In the genomic region with DNA sequence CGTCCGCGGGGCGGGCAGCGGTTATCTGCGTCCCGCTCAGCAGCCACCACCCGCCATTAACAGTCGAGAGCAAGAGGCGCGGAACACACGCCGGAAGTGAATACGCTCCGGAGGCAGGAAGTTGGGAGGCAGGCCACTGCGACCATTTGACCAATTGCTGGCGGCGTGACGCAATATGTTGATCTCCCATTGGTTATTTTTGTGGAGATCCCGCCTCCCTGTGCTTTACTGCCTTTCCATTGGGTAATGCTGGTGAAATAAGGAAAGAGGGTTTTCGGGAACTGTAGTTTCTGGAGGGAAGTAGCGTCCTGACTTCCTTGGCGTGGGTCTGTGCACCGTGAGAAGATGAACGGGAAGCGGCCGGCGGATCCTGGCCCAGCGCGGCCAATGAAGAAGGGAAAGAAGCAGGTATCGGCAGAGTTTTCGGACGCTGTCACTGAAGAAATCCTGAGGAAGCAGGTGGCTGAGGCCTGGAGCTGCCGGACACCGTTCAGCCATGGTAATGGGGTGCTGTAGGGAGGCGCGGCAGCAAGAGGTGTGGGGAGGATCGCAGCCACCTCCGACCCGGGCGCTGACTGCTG, we compare ENCODE assay signal across 8 mouse cellular contexts. TPM values are rescaled to one million over a fixed set of nuclear protein-coding genes. Genes with fewer than 3 reads are reported as not detected.
DNase-seq lines count a peak whose midpoint lies in the region; ATAC-seq and TF ChIP-seq lines count a peak whose summit lies in the region.

A gene (minus strand): TSS at position 88 of the 581 bp plus-strand sequence.
A gene (plus strand): TSS at position 255 of the 581 bp plus-strand sequence.

- no peak for TF ChIP-seq CTCF in lung, adult 2 months (IDR thresholded peaks at IDR 0.05; ENCODE audit: insufficient read depth, low read length)

- in situ Hi-C loops in ES-E14 (cut with MboI; ENCODE audit: low sequenced_read_pairs in 2 of 2, unreplicated experiment in 2 of 2) = no loop called here

- peaks cover 11 to 12% of the 10 kb centered on the region in 2 experiments for H3K4me1 ChIP-seq in ES-E14 (ENCODE audit: control insufficient read depth in 2 of 2, insufficient read depth in 2 of 2, low read length in 2 of 2, poor library complexity in 1 of 2)
- H3K4me1 ChIP-seq in forebrain, embryonic 15.5 days = peaks cover 41% of the 10 kb centered on the region
- peaks cover 12% of the 10 kb centered on the region for H3K4me1 ChIP-seq in lung, adult 2 months (ENCODE audit: control insufficient read depth, insufficient read depth, low read length)

- peak within 1 kb of the TSS; percentile 73 for H3K4me2 ChIP-seq in forebrain, embryonic 15.5 days (replicated peaks)

- H3K4me3 ChIP-seq in ES-E14 (ENCODE audit: insufficient read depth in 1 of 2, low read depth in 1 of 2, low read length in 2 of 2, poor library complexity in 1 of 2, severe bottlenecking in 1 of 2) = peak within 1 kb of the TSS; percentile 92 to 96
- peak within 1 kb of the TSS; percentile 78 for H3K4me3 ChIP-seq in forebrain, embryonic 15.5 days
- H3K4me3 ChIP-seq in lung, adult 2 months (replicated peaks; ENCODE audit: extremely low read depth, low read depth, low read length) = peak within 1 kb of the TSS; percentile 87

- H3K9me3 ChIP-seq in ES-E14 (ENCODE audit: control insufficient read depth, insufficient read depth, low read depth, low read length) = no peaks in the 10 kb centered on the region
- no peaks in the 10 kb centered on the region for H3K9me3 ChIP-seq in forebrain, embryonic 15.5 days

- H3K27me3 ChIP-seq in forebrain, embryonic 15.5 days = no peaks in the 10 kb centered on the region

- intact Hi-C loops in heart, postnatal 25 days (cut with DNase I) = loop anchor here (10.0 kb wide), 1 partner anchor 372 kb away; no protein-coding TSS in a partner anchor

- peak; percentile 99 for DNase-seq in ES-E14 (ENCODE audit: low read depth, low spot score)
- peak; percentile 95 for DNase-seq in cerebellum, adult 11-12 months
- peak; percentile 92 for DNase-seq in heart, postnatal 25 days (ENCODE audit: low spot score)
- DNase-seq in layer of hippocampus, adult 18-20 months (ENCODE audit: low spot score in 2 of 2) = peak; percentile 95 to 99
- peak; percentile 89 for DNase-seq in lung, adult 2 months
- DNase-seq in thymus, adult 18-20 months = peak; percentile 87 to 93

- WGBS in forebrain, embryonic 15.5 days = under 1% methylated on average over 41 of the region's 41 CpGs
- WGBS in lung, adult 2 months = under 1% methylated on average over 41 of the region's 41 CpGs

- peak; percentile 99 for ATAC-seq in forebrain, embryonic 15.5 days (replicated peaks)
- ATAC-seq in neutrophil, adult 5-6 weeks (ENCODE audit: extremely low read depth, insufficient number of reproducible peaks, low FRiP score, poor library complexity, severe bottlenecking) = peak; percentile 99

- H3K27ac ChIP-seq in ES-E14 (ENCODE audit: insufficient read depth, low read depth, low read length, poor library complexity, severe bottlenecking) = no peak within 1 kb of the TSS
- H3K27ac ChIP-seq in forebrain, embryonic 15.5 days (replicated peaks) = peak within 1 kb of the TSS; percentile 81

- peak within 1 kb of the TSS; percentile 90 for H3K9ac ChIP-seq in ES-E14 (ENCODE audit: insufficient read depth, low read depth, low read length, poor library complexity, severe bottlenecking)
- peak within 1 kb of the TSS; percentile 65 for H3K9ac ChIP-seq in forebrain, embryonic 15.5 days (replicated peaks)

- no peaks in the 10 kb centered on the region for H3K36me3 ChIP-seq in ES-E14 (ENCODE audit: control insufficient read depth, insufficient read depth, low read length, poor library complexity, severe bottlenecking)
- H3K36me3 ChIP-seq in forebrain, embryonic 15.5 days = no peaks in the 10 kb centered on the region

- TF ChIP-seq POLR2A in lung, adult 2 months (IDR thresholded peaks at IDR 0.05; ENCODE audit: borderline replicate concordance, extremely low read depth, low read depth, low read length) = peak; percentile 75

TF ChIP-seq in ES-E14, 5 proteins besides CTCF, POLR2A, EP300 and RAD21:
- TF ChIP-seq CHD2 (IDR thresholded peaks at IDR 0.05; ENCODE audit: low read depth, low read length) = peak; percentile 96
- no peak for TF ChIP-seq MAFK (IDR thresholded peaks at IDR 0.05; ENCODE audit: insufficient read depth, low read depth, low read length)
- no peak for TF ChIP-seq ZNF384 (IDR thresholded peaks at IDR 0.05; ENCODE audit: low read depth, low read length)
- TF ChIP-seq ZC3H11A (IDR thresholded peaks at IDR 0.05; ENCODE audit: borderline replicate concordance, low read depth, low read length) = no peak
- TF ChIP-seq HCFC1 (IDR thresholded peaks at IDR 0.05; ENCODE audit: borderline replicate concordance, insufficient read depth, low read length) = peak; percentile 95

RNA-seq across cellular contexts. Expression of the first gene that starts in this region (rescaled TPM):
- total RNA-seq in ES-E14 (2012; rRNA removed) = 139 and 152 TPM in 2 replicates
- polyA plus RNA-seq in forebrain, embryonic 15.5 days (2015; fragmentation: Nextera tagmentation; extraction: Ambion mirVana) = 133 and 134 TPM in 2 replicates
- total RNA-seq in heart, postnatal 25 days (2021) = 10 to 100 TPM; 24.8 to 27.1 TPM
- total RNA-seq in layer of hippocampus, adult 18-20 months (2021) = 10 to 100 TPM; 50.7 to 52.7 TPM
- 25.0 and 34.4 TPM in 2 replicates for polyA plus RNA-seq in lung, adult 2 months (2012; rRNA removed)
- total RNA-seq in neutrophil, adult 5-6 weeks (2017) = 41.6 and 59.9 TPM in 2 replicates

RNA-seq across cellular contexts. Expression of the second gene that starts in this region (rescaled TPM):
- 17.0 and 19.1 TPM in 2 replicates for total RNA-seq in ES-E14 (2012; rRNA removed)
- polyA plus RNA-seq in forebrain, embryonic 15.5 days (2015; fragmentation: Nextera tagmentation; extraction: Ambion mirVana) = 16.1 and 18.8 TPM in 2 replicates
- 10 to 100 TPM; 29.5 to 30.1 TPM for total RNA-seq in heart, postnatal 25 days (2021)
- 100 to 1,000 TPM; 112 to 114 TPM for total RNA-seq in layer of hippocampus, adult 18-20 months (2021)
- polyA plus RNA-seq in lung, adult 2 months (2012; rRNA removed) = 5.8 and 7.5 TPM in 2 replicates
- total RNA-seq in neutrophil, adult 5-6 weeks (2017) = 10.5 and 10.7 TPM in 2 replicates
